Mouse (Mus musculus) cerebellum, postnatal 4 days (tissue): ENCODE results near the gene Rab37.
A peak's percentile ranks its signal among the peaks of the same experiment; 100 is the strongest.

Experiments used
- DNase-seq, 2 experiments: peaks; one replicate each; pipeline ENCODE4 v3.0.0; 2022; ENCODE audit warnings: low spot score in 2 of 2, mixed read lengths in 1 of 2

Rab37 gene

GRCm38 (mm10) chr11:115131768-115132381, 40.6 kb downstream of the Rab37 start:
- no peak for DNase-seq

- no peak for DNase-seq
Observed at GRCm38 (mm10) chr11:115133800-115134199, 42.6 kb downstream of the Rab37 start, which contains the start of gene Cd300lf. Gene Cd300lf (minus strand): TSS chr11:115133992.

GRCm38 (mm10) chr11:115138597-115139262, 47.5 kb downstream of the Rab37 start:
- DNase-seq, result no peak

GRCm38 (mm10) chr11:115141970-115142369, 50.7 kb downstream of the Rab37 start:
- no peak for DNase-seq

GRCm38 (mm10) chr11:115147813-115148212, 56.6 kb downstream of the Rab37 start:
- DNase-seq, result no peak

GRCm38 (mm10) chr11:115150741-115151254, 59.6 kb downstream of the Rab37 start:
- no peak for DNase-seq

- DNase-seq, result peak in 1 of 2 experiments; percentile 83
Observed at GRCm38 (mm10) chr11:115151755-115152429, 60.7 kb downstream of the Rab37 start.

GRCm38 (mm10) chr11:115153088-115153487, 61.9 kb downstream of the Rab37 start:
- no peak for DNase-seq

- DNase-seq, result peak in 1 of 2 experiments; percentile 71
Observed at GRCm38 (mm10) chr11:115153699-115154292, 62.6 kb downstream of the Rab37 start.

GRCm38 (mm10) chr11:115155053-115155634, 63.9 kb downstream of the Rab37 start:
- DNase-seq, result no peak

- DNase-seq, result no peak
Observed at GRCm38 (mm10) chr11:115157933-115158719, 66.9 kb downstream of the Rab37 start.

- peak; percentile 52 to 87 for DNase-seq
Observed at GRCm38 (mm10) chr11:115160016-115160797, 69.0 kb downstream of the Rab37 start.

GRCm38 (mm10) chr11:115160883-115161577, 69.8 kb downstream of the Rab37 start:
- DNase-seq, result peak; percentile 71 to 81

- DNase-seq, result no peak
Observed at GRCm38 (mm10) chr11:115161578-115162204, 70.5 kb downstream of the Rab37 start.

GRCm38 (mm10) chr11:115162205-115162601, 71.0 kb downstream of the Rab37 start:
- no peak for DNase-seq

GRCm38 (mm10) chr11:115162832-115163480, 71.7 kb downstream of the Rab37 start, which contains the start of gene Slc9a3r1:
Gene Slc9a3r1 (plus strand): TSS chr11:115163341.
- DNase-seq, result peak; percentile 92 to 95

- DNase-seq, result peak in 1 of 2 experiments; percentile 39
Observed at GRCm38 (mm10) chr11:115163568-115164150, 72.4 kb downstream of the Rab37 start.
